Mouse (Mus musculus) heart, embryonic 16.5 days (tissue): ENCODE measurements around the gene Ngly1. TPM values are rescaled to one million over a fixed set of nuclear protein-coding genes. Genes with fewer than 3 reads are reported as not detected.

ENCODE experiments used
- ATAC-seq: fragments of 200-750 bp; cut with Nextera tagmentation; replicated peaks from 2 replicates; pipeline ENCODE4 v1.8.0; 2017; ENCODE audit warnings: moderate number of reproducible peaks; ENCODE audit not compliant: insufficient read depth, low FRiP score; ENCODE audit errors: extremely low read depth
- H3K27ac ChIP-seq: fragments of 300-500 bp; sonication (generic); 2 replicates; pipeline ENCODE4 v1.5.1; 2014; ENCODE audit warnings: mild to moderate bottlenecking, low read length, control low read depth, moderate library complexity
- H3K27me3 ChIP-seq: fragments of 300-500 bp; sonication (generic); 2 replicates; pipeline ENCODE4 v1.6.1; 2014; ENCODE audit warnings: low read length, mixed read lengths; ENCODE audit not compliant: control insufficient read depth, insufficient read depth
- H3K36me3 ChIP-seq: fragments of 300-500 bp; sonication (generic); 2 replicates; pipeline ENCODE4 v1.6.1; 2014; ENCODE audit not compliant: control insufficient read depth, insufficient read depth
- H3K4me1 ChIP-seq: fragments of 300-500 bp; sonication (generic); 2 replicates; pipeline ENCODE4 v1.6.1; 2014; ENCODE audit warnings: low read length, mixed read lengths; ENCODE audit not compliant: control insufficient read depth, insufficient read depth
- H3K4me2 ChIP-seq: fragments of 300-500 bp; sonication (generic); 2 replicates; pipeline ENCODE4 v1.6.1; 2014; ENCODE audit warnings: low read depth, mild to moderate bottlenecking, control low read depth, low read length
- H3K4me3 ChIP-seq: fragments of 300-500 bp; sonication (generic); 2 replicates; pipeline ENCODE4 v1.5.1; 2014; ENCODE audit warnings: mild to moderate bottlenecking, control low read depth, low read length
- H3K9ac ChIP-seq: fragments of 300-500 bp; sonication (generic); 2 replicates; pipeline ENCODE4 v1.6.1; 2014; ENCODE audit warnings: low read length, control low read depth
- H3K9me3 ChIP-seq: fragments of 300-500 bp; sonication (generic); replicated peaks from 2 replicates; pipeline ENCODE4 v1.6.1; 2016; ENCODE audit warnings: low read length; ENCODE audit not compliant: control insufficient read depth
- WGBS: fragments of 180-500 bp; shearing (Covaris S2); extraction: QIAGEN DNeasy Blood & Tissue Kit; methylation state at CpG from one replicate; pipeline ENCODE4 v1.1.7; 2014; 5-methylcytosine and 5-hydroxymethylcytosine counted together
- polyA plus RNA-seq: library from polyadenylated mRNA; unstranded; fragments of >200 nt; fragmentation: Nextera tagmentation; extraction: Ambion mirVana; gene quantifications from 2 replicates; pipeline ENCODE4 v1.2.1, GENCODE M21; 2015

Gene Ngly1
- polyA plus RNA-seq, 1 experiment from 2014 or later = 32.7 TPM

- Histone ChIP-seq H3K4me2 (no peak overlapping the region), H3K4me3 (no peak overlapping the region), H3K27ac (no peak overlapping the region), H3K9ac (no peak overlapping the region), H3K36me3 (peaks cover 3% of the 10 kb centered on the region), H3K9me3 (no peaks in the 10 kb centered on the region), H3K4me1 (no peaks in the 10 kb centered on the region), H3K27me3 (no peaks in the 10 kb centered on the region)
- no peak for ATAC-seq
- WGBS = 71% methylated on average over 3 of the region's 3 CpGs
These were observed 24.6 kb downstream of the Ngly1 start for GRCm38 (mm10) chr14:16273677-16274076.

- Histone ChIP-seq H3K27ac (no peak overlapping the region), H3K27me3 (no peaks in the 10 kb centered on the region), H3K9me3 (no peaks in the 10 kb centered on the region), H3K36me3 (0 out of 2 replicates have a peak, but pooled peaks cover 7% of the 10 kb centered on the region), H3K4me3 (no peak overlapping the region), H3K4me1 (no peaks in the 10 kb centered on the region), H3K9ac (no peak overlapping the region), H3K4me2 (no peak overlapping the region)
- WGBS = 72% methylated on average over 4 of the region's 4 CpGs
- ATAC-seq = no peak
These were observed 30.1 kb downstream of the Ngly1 start for GRCm38 (mm10) chr14:16279196-16279595.

- H3K9me3 ChIP-seq = no peaks in the 10 kb centered on the region
- no peak for ATAC-seq
- H3K9ac ChIP-seq = no peak overlapping the region
- H3K4me2 ChIP-seq = no peak overlapping the region
- H3K4me1 ChIP-seq = no peaks in the 10 kb centered on the region
- 0 out of 2 replicates have a peak, but pooled peaks cover 7% of the 10 kb centered on the region for H3K36me3 ChIP-seq
- H3K27me3 ChIP-seq = no peaks in the 10 kb centered on the region
- WGBS = 83% methylated on average over 4 of the region's 4 CpGs
- H3K4me3 ChIP-seq = no peak overlapping the region
- H3K27ac ChIP-seq = no peak overlapping the region
These were observed 34.9 kb downstream of the Ngly1 start for GRCm38 (mm10) chr14:16283966-16284365.

GRCm38 (mm10) chr14:16292371-16292770, 43.3 kb downstream of the Ngly1 start:
- WGBS = 59% methylated on average over 1 of the region's 1 CpGs
- no peak for ATAC-seq

GRCm38 (mm10) chr14:16293015-16293414, 43.9 kb downstream of the Ngly1 start:
- peaks cover 18% of the 10 kb centered on the region for H3K36me3 ChIP-seq
- H3K27ac ChIP-seq = no peak overlapping the region
- no peak overlapping the region for H3K4me2 ChIP-seq
- H3K4me1 ChIP-seq = no peaks in the 10 kb centered on the region
- no peak overlapping the region for H3K4me3 ChIP-seq
- no peak for ATAC-seq
- H3K27me3 ChIP-seq = no peaks in the 10 kb centered on the region
- no peaks in the 10 kb centered on the region for H3K9me3 ChIP-seq
- H3K9ac ChIP-seq = no peak overlapping the region

More at GRCm38 (mm10) chr14:16292371-16292770, 43.3 kb downstream of the Ngly1 start:
- Histone ChIP-seq H3K4me1 (no peaks in the 10 kb centered on the region), H3K27ac (no peak overlapping the region), H3K9me3 (no peaks in the 10 kb centered on the region), H3K4me2 (no peak overlapping the region), H3K27me3 (no peaks in the 10 kb centered on the region), H3K4me3 (no peak overlapping the region), H3K36me3 (peaks cover 18% of the 10 kb centered on the region), H3K9ac (no peak overlapping the region)

- H3K9me3 ChIP-seq = no peaks in the 10 kb centered on the region
- no peaks in the 10 kb centered on the region for H3K4me1 ChIP-seq
- no peaks in the 10 kb centered on the region for H3K27me3 ChIP-seq
- H3K4me3 ChIP-seq = no peak overlapping the region
- no peak overlapping the region for H3K27ac ChIP-seq
- ATAC-seq = no peak
- H3K4me2 ChIP-seq = no peak overlapping the region
- H3K9ac ChIP-seq = no peak overlapping the region
- 83% methylated on average over 1 of the region's 1 CpGs for WGBS
- peaks cover 18% of the 10 kb centered on the region for H3K36me3 ChIP-seq
These were observed 44.8 kb downstream of the Ngly1 start for GRCm38 (mm10) chr14:16293921-16294320.

- no peak overlapping the region for H3K9ac ChIP-seq
- no peak overlapping the region for H3K4me2 ChIP-seq
- H3K4me3 ChIP-seq = no peak overlapping the region
- no peak for ATAC-seq
- WGBS = 70% methylated on average over 2 of the region's 2 CpGs
- H3K27me3 ChIP-seq = no peaks in the 10 kb centered on the region
- H3K27ac ChIP-seq = no peak overlapping the region
- no peaks in the 10 kb centered on the region for H3K9me3 ChIP-seq
- H3K36me3 ChIP-seq = peaks cover 19% of the 10 kb centered on the region
- H3K4me1 ChIP-seq = no peaks in the 10 kb centered on the region
These were observed 47.9 kb downstream of the Ngly1 start for GRCm38 (mm10) chr14:16296816-16297468.

GRCm38 (mm10) chr14:16301735-16302134, 52.7 kb downstream of the Ngly1 start:
- 90% methylated on average over 5 of the region's 5 CpGs for WGBS
- Histone ChIP-seq H3K9me3 (no peaks in the 10 kb centered on the region), H3K4me3 (no peak overlapping the region), H3K36me3 (peaks cover 10% of the 10 kb centered on the region; the same call in 1 of the 2 replicates), H3K27me3 (no peaks in the 10 kb centered on the region), H3K27ac (no peak overlapping the region), H3K4me2 (no peak overlapping the region), H3K4me1 (no peaks in the 10 kb centered on the region), H3K9ac (no peak overlapping the region)
- ATAC-seq = no peak

GRCm38 (mm10) chr14:16302688-16303087, 53.6 kb downstream of the Ngly1 start:
- H3K4me1 ChIP-seq = no peaks in the 10 kb centered on the region

More at GRCm38 (mm10) chr14:16302688-16303087, 53.6 kb downstream of the Ngly1 start:
- 57% methylated on average over 1 of the region's 1 CpGs for WGBS
- Histone ChIP-seq H3K4me2 (no peak overlapping the region), H3K4me3 (no peak overlapping the region), H3K36me3 (peaks cover 15% of the 10 kb centered on the region; the same call in 1 of the 2 replicates), H3K9me3 (no peaks in the 10 kb centered on the region), H3K27ac (no peak overlapping the region), H3K9ac (no peak overlapping the region), H3K27me3 (no peaks in the 10 kb centered on the region)
- ATAC-seq = no peak
